ENCODE assay signal across 26 mouse cellular contexts in genomic region chr3:30934384-30934783, GRCm38 (mm10).
"Had no signal": no experiment of that assay in that cellular context is flagged by ENCODE, and none has a peak within 500 bp of the region (broad histone marks: within the 10 kb centered on the region; RNA-seq: fewer than 3 reads in every experiment).

No protein-coding gene starts in this region.

- H3K9me3 ChIP-seq: hindbrain, embryonic 10.5 days; hindbrain, embryonic 12.5 days; kidney, embryonic 15.5 days; limb, embryonic 13.5 days; limb, embryonic 15.5 days; liver, embryonic 12.5 days had no signal

- H3K4me1 ChIP-seq: hindbrain, embryonic 10.5 days; hindbrain, embryonic 12.5 days; limb, embryonic 13.5 days; limb, embryonic 15.5 days had no signal

- ATAC-seq: hindbrain, embryonic 16.5 days; intestine, embryonic 16.5 days; liver, embryonic 12.5 days had no signal

- H3K27ac ChIP-seq: heart, adult 2 months; hindbrain, embryonic 10.5 days; hindbrain, embryonic 12.5 days; hindbrain, embryonic 14.5 days; kidney, embryonic 15.5 days; kidney, postnatal 0 days; limb, embryonic 13.5 days; limb, embryonic 15.5 days; liver, embryonic 12.5 days; liver, embryonic 14.5 days had no signal

- H3K4me2 ChIP-seq: heart, embryonic 11.5 days; hindbrain, embryonic 12.5 days; hindbrain, embryonic 14.5 days; kidney, embryonic 15.5 days; limb, embryonic 13.5 days; limb, embryonic 15.5 days; liver, embryonic 12.5 days had no signal

- H3K27me3 ChIP-seq: hindbrain, embryonic 12.5 days; kidney, embryonic 15.5 days; limb, embryonic 13.5 days; limb, embryonic 15.5 days; liver, embryonic 12.5 days had no signal

- H3K4me3 ChIP-seq: heart, adult 2 months; hindbrain, embryonic 10.5 days; hindbrain, embryonic 12.5 days; kidney, embryonic 15.5 days; limb, embryonic 13.5 days; limb, embryonic 15.5 days; liver, embryonic 12.5 days had no signal

- H3K9ac ChIP-seq: hindbrain, embryonic 12.5 days; hindbrain, embryonic 14.5 days; kidney, embryonic 15.5 days; limb, embryonic 13.5 days; limb, embryonic 15.5 days; liver, embryonic 12.5 days; liver, embryonic 14.5 days had no signal

- DNase-seq: gastrocnemius, postnatal 14 days; gastrocnemius, postnatal 36 days; heart, adult 11 months; heart, adult 2 months; heart, postnatal 10 days; heart, postnatal 4 days; kidney, adult 11 months; kidney, adult 2 months; kidney, adult 9 months; kidney, postnatal 14 days; kidney, postnatal 36 days; layer of hippocampus, adult 9-11 months; layer of hippocampus, postnatal 36 days; left cerebral cortex, postnatal 4 days had no signal
